ENCODE assay signal across 26 mouse cellular contexts in the genomic region with DNA sequence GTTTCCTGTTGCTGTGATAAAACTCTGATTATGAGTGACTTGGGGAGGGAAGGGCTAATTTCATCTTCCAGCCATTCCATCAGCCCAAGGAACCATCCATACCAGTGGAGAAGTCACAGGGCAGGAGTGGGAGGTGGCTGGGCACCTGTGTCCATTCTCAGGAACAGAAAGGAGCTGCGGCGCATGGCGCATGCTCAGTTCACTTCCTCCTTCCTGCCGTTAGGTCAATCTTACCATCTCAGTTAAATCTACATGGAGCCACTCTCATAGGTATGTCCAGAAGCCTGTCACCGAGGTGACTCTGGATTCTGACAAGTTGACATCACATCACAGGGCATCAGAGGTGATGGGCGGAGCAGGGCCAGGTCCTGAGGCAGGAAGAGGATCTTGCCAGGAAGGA. TPM values are rescaled to one million over a fixed set of nuclear protein-coding genes. Genes with fewer than 3 reads are reported as not detected.
DNase-seq lines count a peak whose midpoint lies in the region; ATAC-seq and TF ChIP-seq lines count a peak whose summit lies in the region.
"Had no signal": no experiment of that assay in that cellular context is flagged by ENCODE, and none has a peak within 500 bp of the region (broad histone marks: within the 10 kb centered on the region; RNA-seq: fewer than 3 reads in every experiment).

No protein-coding gene starts in this region.

- no peaks in the 10 kb centered on the region for H3K27me3 ChIP-seq in testis, adult 2 months (ENCODE audit: control insufficient read depth, insufficient read depth, low read length)
- H3K27me3 ChIP-seq in MEL (ENCODE audit: control insufficient read depth in 1 of 2, insufficient read depth in 2 of 2, low read length in 2 of 2) = no peaks in the 10 kb centered on the region; a peak in 2 of 4 replicates

- no peak for DNase-seq in testis, postnatal 10 days (ENCODE audit: low spot score)
- peak; percentile 49 for DNase-seq in MEL (ENCODE audit: low read depth, low spot score)
- no peak for DNase-seq in cerebellum, postnatal 25 days
- DNase-seq: cerebellum, adult 11-12 months; cerebellum, adult 2 months; cerebellum, adult 9-10 months; cerebellum, postnatal 10 days; cerebellum, postnatal 36 days; embryo, embryonic 11 days had no signal

- TF ChIP-seq EP300 in MEL (IDR thresholded peaks at IDR 0.05; ENCODE audit: low read depth in 1 of 2, low read length in 2 of 2) = no peak

- TF ChIP-seq CTCF in testis, adult 2 months (IDR thresholded peaks at IDR 0.05; ENCODE audit: control insufficient read depth, insufficient read depth, insufficient replicate concordance, low read depth, low read length) = no peak
- TF ChIP-seq CTCF in MEL (IDR thresholded peaks at IDR 0.05 in 2 of 3, conservative IDR thresholded peaks at IDR 0.05 in 1 of 3; ENCODE audit: control insufficient read depth in 1 of 3, insufficient read depth in 1 of 3, low read depth in 2 of 3, low read length in 3 of 3, poor library complexity in 1 of 3, severe bottlenecking in 1 of 3) = no peak

- peak overlapping the region; percentile 28; the same call in 1 of the 2 replicates for H3K9ac ChIP-seq in MEL (ENCODE audit: control insufficient read depth, low read depth, low read length, poor library complexity, severe bottlenecking)
- H3K9ac ChIP-seq: embryonic facial prominence, embryonic 12.5 days; forebrain, embryonic 12.5 days had no signal

- no peaks in the 10 kb centered on the region for H3K9me3 ChIP-seq in MEL (replicated peaks; ENCODE audit: insufficient read depth, low read length)

- no peaks in the 10 kb centered on the region for H3K36me3 ChIP-seq in testis, adult 2 months (ENCODE audit: control insufficient read depth, insufficient read depth, low read length)
- no peaks in the 10 kb centered on the region for H3K36me3 ChIP-seq in MEL (ENCODE audit: control insufficient read depth in 1 of 2, insufficient read depth in 2 of 2, low read length in 2 of 2)
- H3K36me3 ChIP-seq: embryonic facial prominence, embryonic 12.5 days; forebrain, embryonic 10.5 days; forebrain, embryonic 12.5 days; G1E had no signal

- H3K27ac ChIP-seq in testis, adult 2 months (ENCODE audit: control insufficient read depth, insufficient read depth, low read depth, low read length) = peak overlapping the region; percentile 63; the same call in 1 of the 2 replicates
- H3K27ac ChIP-seq in MEL (ENCODE audit: control insufficient read depth, low read depth, low read length) = no peak overlapping the region
- H3K27ac ChIP-seq: embryonic facial prominence, embryonic 12.5 days; forebrain, embryonic 10.5 days; forebrain, embryonic 12.5 days had no signal

- no peaks in the 10 kb centered on the region for H3K79me2 ChIP-seq in MEL (ENCODE audit: control insufficient read depth, insufficient read depth, low read length, poor library complexity)

- peak overlapping the region; percentile 92 for H3K4me3 ChIP-seq in testis, adult 2 months (ENCODE audit: control insufficient read depth, low read depth, low read length)
- peak overlapping the region; percentile 34 to 51 for H3K4me3 ChIP-seq in MEL (ENCODE audit: control insufficient read depth in 1 of 2, insufficient read depth in 1 of 2, low read depth in 2 of 2, low read length in 2 of 2)
- H3K4me3 ChIP-seq: embryonic facial prominence, embryonic 12.5 days; erythroblast, embryonic 14.5 days; forebrain, embryonic 10.5 days; forebrain, embryonic 12.5 days had no signal

- no peak for TF ChIP-seq RAD21 in MEL (IDR thresholded peaks at IDR 0.05; ENCODE audit: low read depth, low read length)

- no peak for ATAC-seq in cerebellum, adult (ENCODE audit: insufficient number of reproducible peaks, low FRiP score, low TSS enrichment)
- ATAC-seq: forebrain, embryonic 14.5 days; forebrain, embryonic 16.5 days had no signal

- peak; percentile 51 for TF ChIP-seq POLR2A in testis, adult 2 months (IDR thresholded peaks at IDR 0.05; ENCODE audit: control insufficient read depth, low read depth, low read length)
- no peak for TF ChIP-seq POLR2A in MEL (IDR thresholded peaks at IDR 0.05; ENCODE audit: control insufficient read depth in 1 of 2, insufficient read depth in 1 of 2, low read depth in 1 of 2, low read length in 2 of 2, poor library complexity in 1 of 2)

- peaks cover 3% of the 10 kb centered on the region for H3K4me1 ChIP-seq in testis, adult 2 months (ENCODE audit: control insufficient read depth, insufficient read depth, low read length)
- H3K4me1 ChIP-seq in MEL (ENCODE audit: control insufficient read depth in 1 of 2, insufficient read depth in 2 of 2, low read length in 2 of 2) = peaks cover 0 to 3% of the 10 kb centered on the region in 2 experiments; a peak in 1 of 4 replicates
- H3K4me1 ChIP-seq: embryonic facial prominence, embryonic 12.5 days; forebrain, embryonic 10.5 days; forebrain, embryonic 12.5 days had no signal

TF ChIP-seq in MEL, 35 proteins besides CTCF, POLR2A, EP300 and RAD21:
- 0 out of 2 replicates have a peak, but pooled peaks have one; percentile 42 for TF ChIP-seq ELF1 (IDR thresholded peaks at IDR 0.05; ENCODE audit: low read depth, low read length)
- peak; percentile 63 for TF ChIP-seq NRF1 (IDR thresholded peaks at IDR 0.05; ENCODE audit: insufficient read depth, low read depth, low read length, poor library complexity, severe bottlenecking)
- no peak for TF ChIP-seq SIN3A (IDR thresholded peaks at IDR 0.05; ENCODE audit: low read length)

RNA-seq across cellular contexts. Expression of a gene that starts 6.7 kb away (rescaled TPM):
- 1.7 and 2.3 TPM in 2 replicates for polyA plus RNA-seq in testis, adult 2 months (2012; rRNA removed)
- total RNA-seq in MEL (2012; rRNA removed) = not detected in 2 replicates
- polyA plus RNA-seq in MEL (2012; ENCODE audit: insufficient read depth in 1 of 2, insufficient read length in 2 of 2, low read depth in 1 of 2, low replicate concordance in 2 of 2, missing spikeins in 1 of 2) = not detected
- total RNA-seq: adrenal gland, adult 2 months; adrenal gland, postnatal 10 days; adrenal gland, postnatal 25 days; adrenal gland, postnatal 4 days; common myeloid progenitor, adult 5-6 weeks; G1E had no signal
- polyA plus RNA-seq: adrenal gland, adult 2 months; C2C12; cerebellum, adult 2 months; embryonic facial prominence, embryonic 12.5 days; erythroblast, embryonic 14.5 days; forebrain, embryonic 10.5 days; forebrain, embryonic 12.5 days; forebrain, embryonic 14.5 days; forebrain, embryonic 16.5 days; frontal cortex, adult 2 months; G1E had no signal

RNA-seq across cellular contexts. Expression of a gene that starts 14.4 kb away (rescaled TPM):
- 2.5 and 3.8 TPM in 2 replicates for polyA plus RNA-seq in testis, adult 2 months (2012; rRNA removed)
- 175 and 256 TPM in 2 replicates for total RNA-seq in MEL (2012; rRNA removed)
- polyA plus RNA-seq in MEL (2012; ENCODE audit: insufficient read depth in 1 of 2, insufficient read length in 2 of 2, low read depth in 1 of 2, low replicate concordance in 2 of 2, missing spikeins in 1 of 2) = 100 to 1,000 TPM in 1 of 2 experiments, not detected in 1; 188 TPM

RNA-seq across cellular contexts. Expression of a gene that starts 21.9 kb away (rescaled TPM):
- 277 and 339 TPM in 2 replicates for polyA plus RNA-seq in testis, adult 2 months (2012; rRNA removed)
- total RNA-seq in MEL (2012; rRNA removed) = not detected in 2 replicates
- not detected for polyA plus RNA-seq in MEL (2012; ENCODE audit: insufficient read depth in 1 of 2, insufficient read length in 2 of 2, low read depth in 1 of 2, low replicate concordance in 2 of 2, missing spikeins in 1 of 2)
- total RNA-seq: common myeloid progenitor, adult 5-6 weeks; G1E had no signal
- polyA plus RNA-seq: embryonic facial prominence, embryonic 14.5 days; erythroblast, embryonic 14.5 days; forebrain, embryonic 12.5 days; forebrain, embryonic 16.5 days; frontal cortex, adult 2 months; G1E had no signal

RNA-seq across cellular contexts. Expression of a gene that starts 39.2 kb away (rescaled TPM):
- polyA plus RNA-seq in testis, adult 2 months (2012; rRNA removed) = 10.5 and 10.8 TPM in 2 replicates
- total RNA-seq in MEL (2012; rRNA removed) = 5.9 and 6.9 TPM in 2 replicates
- 1 to 10 TPM in 1 of 2 experiments, not detected in 1; 5.9 TPM for polyA plus RNA-seq in MEL (2012; ENCODE audit: insufficient read depth in 1 of 2, insufficient read length in 2 of 2, low read depth in 1 of 2, low replicate concordance in 2 of 2, missing spikeins in 1 of 2)

RNA-seq across cellular contexts. Expression of a gene that starts 43.8 kb away (rescaled TPM):
- polyA plus RNA-seq in testis, adult 2 months (2012; rRNA removed) = 151 and 171 TPM in 2 replicates
- total RNA-seq in MEL (2012; rRNA removed) = 47.5 and 54.6 TPM in 2 replicates
- 10 to 100 TPM in 1 of 2 experiments, not detected in 1; 95.3 TPM for polyA plus RNA-seq in MEL (2012; ENCODE audit: insufficient read depth in 1 of 2, insufficient read length in 2 of 2, low read depth in 1 of 2, low replicate concordance in 2 of 2, missing spikeins in 1 of 2)

Comparison
In these comparisons a context has a peak if more than half of its experiments do, and no peak if none do; other contexts are left out.
1. RNA of a gene that starts 21.9 kb away (polyA plus RNA-seq): 277 to 339 TPM in testis, adult 2 months; not detected in MEL; every median in the first group is over 100 times any median in the second.